Mouse (Mus musculus) CH12.LX (cell line): ENCODE measurements around the gene Srsf6. TPM values are rescaled to one million over a fixed set of nuclear protein-coding genes. Genes with fewer than 3 reads are reported as not detected.

Source experiments
- DNase-seq: peaks from one replicate; pipeline ENCODE4 v3.0.0-alpha.2; 2013; ENCODE audit errors: extremely low read depth
- H3K27ac ChIP-seq: 2 replicates; pipeline ENCODE4 v1.5.1; 2012; ENCODE audit warnings: low read depth, mild to moderate bottlenecking, control low read depth, moderate library complexity; ENCODE audit not compliant: insufficient read depth
- H3K27me3 ChIP-seq: replicated peaks from 2 replicates; pipeline ENCODE3; 2012; ENCODE audit warnings: inconsistent platforms
- H3K36me3 ChIP-seq, 2 experiments: replicated peaks in 1 of 2; 2 replicates each; pipeline versions ENCODE3 to v1.6.1; 2012; ENCODE audit warnings: inconsistent platforms in 1 of 2, low read length in 1 of 2, mild to moderate bottlenecking in 1 of 2, mixed read lengths in 1 of 2, moderate library complexity in 1 of 2; ENCODE audit not compliant: control insufficient read depth in 1 of 2, insufficient read depth in 1 of 2
- H3K4me1 ChIP-seq, 2 experiments: 2 replicates each; pipeline ENCODE4 v1.6.1; 2012; ENCODE audit warnings: inconsistent platforms in 1 of 2, moderate library complexity in 1 of 2; ENCODE audit not compliant: insufficient read depth in 2 of 2, control insufficient read depth in 1 of 2
- H3K4me2 ChIP-seq: 2 replicates; pipeline ENCODE4 v1.6.1; 2012; ENCODE audit warnings: low read depth, mild to moderate bottlenecking, control low read depth; ENCODE audit not compliant: poor library complexity, insufficient read depth, severe bottlenecking
- H3K4me3 ChIP-seq, 3 experiments: fragments of 150-350 bp in 1 of 3; sonication (generic) in 1 of 3; replicated peaks in 1 of 3; 2 replicates each; pipeline versions ENCODE3 to v1.5.1; 2011 to 2012; ENCODE audit warnings: low read depth in 2 of 3, low read length in 2 of 3, mild to moderate bottlenecking in 2 of 3, moderate library complexity in 2 of 3, control low read depth in 1 of 3, improper control_type of control experiment in 1 of 3, inconsistent platforms in 1 of 3, mixed read lengths in 1 of 3; ENCODE audit not compliant: poor library complexity in 1 of 3
- H3K79me2 ChIP-seq: replicated peaks from 2 replicates; pipeline ENCODE4 v1.6.1; 2012; ENCODE audit warnings: mild to moderate bottlenecking, moderate library complexity; ENCODE audit not compliant: control insufficient read depth, poor library complexity, insufficient read depth, severe bottlenecking; ENCODE audit errors: extremely low read depth
- H3K9ac ChIP-seq: 2 replicates; pipeline ENCODE4 v1.6.1; 2012; ENCODE audit warnings: low read depth, mild to moderate bottlenecking, control low read depth, moderate library complexity; ENCODE audit not compliant: insufficient read depth
- H3K9me3 ChIP-seq: replicated peaks from 2 replicates; pipeline ENCODE3; 2012; ENCODE audit warnings: low read length, inconsistent platforms, mixed read lengths
- BHLHE40 ChIP-seq: IDR thresholded peaks from 2 replicates; pipeline ENCODE4 v1.6.1; 2011; ENCODE audit warnings: mild to moderate bottlenecking, low read depth, low read length, improper control_type of control experiment
- CHD2 ChIP-seq: IDR thresholded peaks from 2 replicates; pipeline ENCODE4 v1.6.1; 2011; ENCODE audit warnings: low read length, improper control_type of control experiment
- CTCF ChIP-seq, 2 experiments: IDR thresholded peaks in 1 of 2; conservative IDR thresholded peaks in 1 of 2; 2 replicates each; pipeline ENCODE4 v1.5.1; 2011 to 2012; ENCODE audit warnings: low read depth in 2 of 2, low read length in 2 of 2, improper control_type of control experiment in 1 of 2, inconsistent platforms in 1 of 2, mild to moderate bottlenecking in 1 of 2, moderate library complexity in 1 of 2
- E2F4 ChIP-seq: IDR thresholded peaks from 2 replicates; pipeline ENCODE4 v1.6.1; 2011; ENCODE audit warnings: low read depth, low read length, improper control_type of control experiment; ENCODE audit not compliant: insufficient replicate concordance
- ELF1 ChIP-seq: IDR thresholded peaks from 2 replicates; pipeline ENCODE4 v1.6.1; 2014; ENCODE audit warnings: low read depth, mild to moderate bottlenecking, inconsistent platforms, low read length, improper control_type of control experiment
- ETS1 ChIP-seq: conservative IDR thresholded peaks from 2 replicates; pipeline ENCODE4 v1.6.1; 2012; ENCODE audit warnings: low read depth, mild to moderate bottlenecking, inconsistent platforms, low read length, improper control_type of control experiment, moderate library complexity
- GABPA ChIP-seq: IDR thresholded peaks from 2 replicates; pipeline ENCODE4 v1.6.1; 2012; ENCODE audit warnings: low read depth, low read length, improper control_type of control experiment, inconsistent platforms; ENCODE audit not compliant: insufficient replicate concordance
- HCFC1 ChIP-seq: IDR thresholded peaks from 2 replicates; pipeline ENCODE4 v1.6.1; 2012; ENCODE audit warnings: low read depth, mild to moderate bottlenecking, inconsistent platforms, low read length, improper control_type of control experiment
- IRF4 ChIP-seq: IDR thresholded peaks from 2 replicates; pipeline ENCODE4 v1.6.1; 2014; ENCODE audit warnings: low read depth, mild to moderate bottlenecking, inconsistent platforms, low read length, improper control_type of control experiment
- JUN ChIP-seq: IDR thresholded peaks from 2 replicates; pipeline ENCODE4 v1.6.1; 2011; ENCODE audit warnings: low read depth, mild to moderate bottlenecking, low read length, improper control_type of control experiment, moderate library complexity; ENCODE audit not compliant: insufficient read depth
- KAT2A ChIP-seq: IDR thresholded peaks from 2 replicates; pipeline ENCODE4 v1.6.1; 2012; ENCODE audit warnings: low read length, improper control_type of control experiment, inconsistent platforms; ENCODE audit not compliant: insufficient replicate concordance
- MAFK ChIP-seq: IDR thresholded peaks from 2 replicates; pipeline ENCODE4 v1.6.1; 2011; ENCODE audit warnings: low read length, improper control_type of control experiment; ENCODE audit not compliant: insufficient replicate concordance
- MEF2A ChIP-seq: IDR thresholded peaks from 2 replicates; pipeline ENCODE4 v1.6.1; 2014; ENCODE audit warnings: low read depth, mild to moderate bottlenecking, inconsistent platforms, low read length, improper control_type of control experiment, borderline replicate concordance
- MXI1 ChIP-seq: IDR thresholded peaks from 2 replicates; pipeline ENCODE4 v1.6.1; 2011; ENCODE audit warnings: mild to moderate bottlenecking, low read depth, low read length, improper control_type of control experiment
- NELFE ChIP-seq: IDR thresholded peaks from 2 replicates; pipeline ENCODE4 v1.6.1; 2011; ENCODE audit warnings: low read depth, low read length, improper control_type of control experiment
- NRF1 ChIP-seq: IDR thresholded peaks from 2 replicates; pipeline ENCODE4 v1.6.1; 2014; ENCODE audit warnings: low read depth, mild to moderate bottlenecking, inconsistent platforms, low read length, improper control_type of control experiment, moderate library complexity
- PAX5 ChIP-seq: IDR thresholded peaks from 2 replicates; pipeline ENCODE4 v1.6.1; 2012; ENCODE audit warnings: low read length, inconsistent platforms, mixed read lengths
- POLR2A ChIP-seq: IDR thresholded peaks from 2 replicates; pipeline ENCODE4 v1.6.1; 2011; ENCODE audit warnings: low read depth, mild to moderate bottlenecking, improper control_type of control experiment, low read length
- RAD21 ChIP-seq: IDR thresholded peaks from 2 replicates; pipeline ENCODE4 v1.6.1; 2011; ENCODE audit warnings: low read depth, mild to moderate bottlenecking, low read length, improper control_type of control experiment, moderate library complexity
- RCOR1 ChIP-seq: conservative IDR thresholded peaks from 2 replicates; pipeline ENCODE4 v1.6.1; 2012; ENCODE audit warnings: low read depth, mild to moderate bottlenecking, inconsistent platforms, low read length, improper control_type of control experiment
- SMC3 ChIP-seq: IDR thresholded peaks from 2 replicates; pipeline ENCODE4 v1.6.1; 2011; ENCODE audit warnings: low read depth, low read length, improper control_type of control experiment
- TBP ChIP-seq: conservative IDR thresholded peaks from 2 replicates; pipeline ENCODE4 v1.6.1; 2011; ENCODE audit warnings: low read depth, low read length, improper control_type of control experiment
- TCF12 ChIP-seq: IDR thresholded peaks from 2 replicates; pipeline ENCODE4 v1.6.1; 2014; ENCODE audit warnings: low read depth, mild to moderate bottlenecking, inconsistent platforms, low read length, improper control_type of control experiment
- UBTF ChIP-seq: IDR thresholded peaks from 2 replicates; pipeline ENCODE4 v1.6.1; 2012; ENCODE audit warnings: low read depth, mild to moderate bottlenecking, inconsistent platforms, low read length, improper control_type of control experiment, moderate library complexity
- USF1 ChIP-seq: IDR thresholded peaks from 2 replicates; pipeline ENCODE4 v1.6.1; 2014; ENCODE audit warnings: low read depth, mild to moderate bottlenecking, inconsistent platforms, low read length, improper control_type of control experiment
- USF2 ChIP-seq: conservative IDR thresholded peaks from 2 replicates; pipeline ENCODE4 v1.6.1; 2011; ENCODE audit warnings: low read depth, low read length, improper control_type of control experiment
- ZC3H11A ChIP-seq: IDR thresholded peaks from 2 replicates; pipeline ENCODE4 v1.6.1; 2012; ENCODE audit warnings: low read depth, mild to moderate bottlenecking, inconsistent platforms, low read length, improper control_type of control experiment
- ZKSCAN1 ChIP-seq: IDR thresholded peaks from 2 replicates; pipeline ENCODE4 v1.6.1; 2012; ENCODE audit warnings: low read depth, inconsistent platforms, low read length, improper control_type of control experiment, borderline replicate concordance
- ZMIZ1 ChIP-seq: IDR thresholded peaks from 2 replicates; pipeline ENCODE4 v1.6.1; 2012; ENCODE audit warnings: low read depth, mild to moderate bottlenecking, inconsistent platforms, low read length, improper control_type of control experiment
- ZNF384 ChIP-seq: IDR thresholded peaks from 2 replicates; pipeline ENCODE4 v1.6.1; 2012; ENCODE audit warnings: low read depth, low read length, improper control_type of control experiment, inconsistent platforms
- dilution Hi-C: fragments of 300-500 bp; cut with MboI; formaldehyde crosslinking; loops from 2 replicates; pipeline ENCODE4 v1.14.3; 2020; ENCODE audit warnings: low sequenced_read_pairs; ENCODE audit not compliant: extremely low pct_unique_long_range_greater_than_20kb, extremely low pct_ligation_motif_present
- in situ Hi-C: fragments of 300-500 bp; cut with MboI; formaldehyde crosslinking; loops from 3 replicates; pipeline ENCODE4 v1.14.3; 2019; ENCODE audit warnings: low sequenced_read_pairs, low pct_ligation_motif_present, low pct_unique_long_range_greater_than_20kb, mixed read lengths
- polyA plus RNA-seq: library from polyadenylated mRNA; unstranded; fragments of >175 nt; gene quantifications from 2 replicates; pipeline ENCODE4 v1.2.1, GENCODE M21; 2012; ENCODE audit warnings: low read depth; ENCODE audit not compliant: insufficient read length
- total RNA-seq, 2 experiments: library from RNA; depleted of rRNA; stranded (reverse); fragments of 300-350 nt in 1 of 2; fragments of >200 nt in 1 of 2; gene quantifications; 2 replicates each; pipeline ENCODE4 v1.2.3; 2012 to 2014

The Srsf6 gene
- total and polyA plus RNA-seq, 3 experiments, result 96.3 to 227 (median 204) TPM

GRCm38 (mm10) chr2:162950776-162951175 is 19.4 kb downstream of the Srsf6 start:
- dilution Hi-C loops, result no loop called here
- Histone ChIP-seq H3K36me3 (no peaks in the 10 kb centered on the region), H3K9me3 (no peaks in the 10 kb centered on the region), H3K4me3 (no peak overlapping the region), H3K4me2 (no peak overlapping the region), H3K9ac (no peak overlapping the region), H3K4me1 (no peaks in the 10 kb centered on the region), H3K27ac (no peak overlapping the region), H3K79me2 (no peaks in the 10 kb centered on the region), H3K27me3 (no peaks in the 10 kb centered on the region)
- TF ChIP-seq ZNF384 (no peak), ZMIZ1 (no peak), ETS1 (no peak), CHD2 (no peak), KAT2A (no peak), CTCF (conservative IDR thresholded peaks at IDR 0.05 in 1 of 2, IDR thresholded peaks at IDR 0.05 in 1 of 2; ENCODE audit: low read depth in 2 of 2, low read length in 2 of 2) (no peak), ELF1 (no peak), UBTF (no peak), JUN (no peak), IRF4 (no peak), ZC3H11A (no peak), SMC3 (no peak), RCOR1 (no peak)
- in situ Hi-C loops, result no loop called here
- no peak for DNase-seq

- in situ Hi-C loops, result no loop called here
- no peak overlapping the region for H3K4me3 ChIP-seq
These were observed 25.5 kb downstream of the Srsf6 start for GRCm38 (mm10) chr2:162956843-162957242.

More at GRCm38 (mm10) chr2:162956843-162957242, 25.5 kb downstream of the Srsf6 start:
- peaks cover 10% of the 10 kb centered on the region for H3K27me3 ChIP-seq
- no peaks in the 10 kb centered on the region for H3K36me3 ChIP-seq
- no peak overlapping the region for H3K4me2 ChIP-seq
- H3K9me3 ChIP-seq, result no peaks in the 10 kb centered on the region
- no peak overlapping the region for H3K27ac ChIP-seq
- H3K4me1 ChIP-seq, result no peaks in the 10 kb centered on the region
- DNase-seq, result no peak
- H3K79me2 ChIP-seq, result no peaks in the 10 kb centered on the region
- TF ChIP-seq NELFE (no peak), CHD2 (no peak), SMC3 (peak; percentile 29), MEF2A (no peak), IRF4 (no peak), ZNF384 (no peak), TCF12 (no peak), PAX5 (no peak), GABPA (no peak), BHLHE40 (no peak), USF2 (no peak), MAFK (no peak), CTCF (conservative IDR thresholded peaks at IDR 0.05 in 1 of 2, IDR thresholded peaks at IDR 0.05 in 1 of 2; ENCODE audit: low read depth in 2 of 2, low read length in 2 of 2) (peak in 1 of 2 experiments; percentile 43; a peak in 2 of 4 replicates), TBP (no peak), USF1 (no peak), ETS1 (no peak), E2F4 (no peak), ZKSCAN1 (no peak), RCOR1 (no peak), KAT2A (no peak), POLR2A (no peak), NRF1 (no peak), HCFC1 (no peak), RAD21 (peak; percentile 31; the same call in 1 of the 2 replicates), MXI1 (no peak)
- no peak overlapping the region for H3K9ac ChIP-seq
- dilution Hi-C loops, result no loop called here
